Mouse (Mus musculus): Measurements from ENCODE around the gene Lrrk1.

The Lrrk1 gene

DNA sequence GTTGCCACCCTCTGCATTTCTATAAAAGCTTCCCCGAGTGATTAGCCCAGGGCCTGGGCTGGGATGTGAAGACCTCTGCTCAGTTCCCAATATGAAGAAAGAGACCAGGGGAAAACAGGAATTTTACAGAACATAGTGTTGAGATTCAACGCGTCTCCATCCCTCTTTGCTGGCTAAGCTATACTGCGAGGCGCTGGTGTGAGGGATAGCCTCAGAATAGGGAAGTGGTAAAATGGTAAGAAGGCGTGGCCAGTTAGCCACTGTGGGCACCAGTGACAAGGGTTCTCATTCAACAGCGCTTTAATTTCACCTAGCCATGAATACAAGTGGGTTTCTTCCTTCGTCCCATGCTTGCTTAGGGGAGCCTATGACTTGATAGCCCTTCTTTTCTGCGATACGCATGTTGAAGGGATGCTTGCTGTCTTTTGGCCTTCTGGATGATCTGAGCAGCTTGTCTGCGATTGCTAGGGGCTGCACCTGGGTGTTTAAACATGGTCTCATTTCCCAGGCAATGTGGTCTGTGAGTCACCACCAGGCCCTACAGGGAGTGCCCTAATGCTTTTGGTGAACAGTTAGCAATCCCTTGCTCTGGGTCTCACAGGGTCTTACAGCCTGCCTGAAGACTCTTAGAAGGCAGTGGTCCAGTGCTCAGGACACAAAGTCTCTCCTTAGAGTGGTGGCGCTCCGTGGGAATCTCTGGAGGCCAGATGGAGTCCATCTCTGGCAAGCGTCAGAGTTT lies 84.1 kb downstream of the Lrrk1 start:
- DNase-seq (ENCODE audit: low read depth, low spot score), result no peak

DNA sequence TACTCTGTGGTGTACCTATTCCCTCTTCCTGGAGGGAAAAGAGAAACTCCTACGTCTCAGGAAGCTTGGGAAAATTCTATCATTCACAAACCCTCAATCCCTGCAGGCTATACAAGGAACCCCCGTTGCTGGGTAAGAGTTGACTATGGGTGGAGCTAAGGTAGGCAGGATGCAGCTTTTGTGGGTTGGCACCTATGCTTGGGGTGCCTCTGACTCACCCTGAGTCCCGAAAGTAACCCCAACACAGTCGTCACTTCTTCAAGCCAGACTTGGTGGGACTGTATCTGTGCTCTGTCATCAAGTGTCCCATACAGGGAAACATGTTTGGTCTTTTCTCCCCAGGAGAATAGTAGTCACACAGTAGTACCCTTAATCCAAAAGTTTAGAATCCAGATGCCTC lies 86.7 kb downstream of the Lrrk1 start:
- DNase-seq (ENCODE audit: low read depth, low spot score), result no peak

DNA sequence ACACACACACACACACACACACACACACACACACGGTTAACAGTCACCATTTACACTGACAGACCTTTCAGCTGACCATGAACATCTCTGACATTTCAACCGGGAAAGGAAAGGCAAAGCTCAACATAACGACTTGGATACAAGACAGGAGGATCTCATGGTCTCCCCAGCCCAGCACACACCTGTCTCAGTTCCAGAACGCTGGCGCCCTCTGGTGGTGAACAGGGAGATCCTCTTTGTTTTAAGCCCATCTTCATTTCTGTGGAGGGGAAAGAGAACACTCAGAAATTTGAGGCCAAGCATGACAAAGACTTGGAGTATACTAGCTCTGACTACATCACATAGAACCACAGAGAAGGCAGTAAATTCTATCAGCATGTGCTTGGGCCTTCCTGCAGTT lies 87.5 kb downstream of the Lrrk1 start:
- peak; percentile 91 for DNase-seq (ENCODE audit: low read depth, low spot score)

DNA sequence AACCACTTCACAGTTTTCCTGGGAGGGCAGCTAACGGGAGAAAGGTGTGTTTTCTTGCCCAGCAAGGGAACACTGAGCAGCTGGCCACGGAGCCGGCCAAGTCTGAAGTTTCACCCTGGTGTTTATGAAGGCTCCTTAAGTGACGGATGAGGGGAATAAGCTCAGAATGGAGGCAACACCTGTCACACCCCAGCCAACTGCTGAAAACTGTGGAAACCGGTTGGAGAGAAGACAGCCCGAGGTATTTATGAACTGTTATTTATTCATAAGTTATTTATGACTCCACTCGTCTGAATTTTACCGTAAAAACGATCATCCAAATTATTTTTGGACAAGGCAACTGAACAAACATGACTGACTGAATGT lies 90.5 kb downstream of the Lrrk1 start:
- no peak for DNase-seq (ENCODE audit: low read depth, low spot score)

DNA sequence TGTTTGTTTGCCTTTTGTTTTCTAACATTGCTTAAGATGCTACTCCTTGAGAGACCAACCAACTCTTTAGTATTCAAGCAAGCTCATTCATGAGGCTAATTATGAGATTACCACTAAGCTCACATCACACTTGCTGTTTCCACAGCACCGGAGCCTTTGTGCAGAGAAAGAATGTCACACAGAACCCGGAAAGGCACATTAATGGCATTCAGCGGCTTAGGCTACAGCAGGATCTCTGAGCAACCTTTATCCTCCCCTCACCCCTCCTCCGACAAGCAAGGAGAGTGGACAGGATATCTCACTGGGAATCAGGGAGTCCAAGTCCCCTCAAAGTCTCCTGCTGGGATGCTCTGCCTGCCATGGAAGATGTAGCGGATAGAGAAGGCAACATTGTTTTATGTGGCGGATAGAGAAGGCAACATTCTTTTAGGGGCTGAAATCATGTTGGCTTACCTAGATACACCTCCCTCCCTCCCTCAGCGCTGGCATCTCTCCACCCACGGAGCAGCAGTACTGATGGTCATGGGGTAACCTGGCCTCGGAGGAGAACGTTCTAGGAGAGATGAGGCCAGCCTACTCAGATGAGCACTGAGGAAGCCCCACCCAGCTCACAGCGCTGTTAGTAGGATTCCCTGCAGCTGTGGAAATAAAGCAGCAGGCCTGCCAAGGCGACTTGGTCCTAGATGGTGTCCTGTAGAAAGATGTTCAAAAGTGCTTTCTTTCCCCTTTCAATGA lies 91.1 kb downstream of the Lrrk1 start:
- DNase-seq (ENCODE audit: low read depth, low spot score), result no peak

DNA sequence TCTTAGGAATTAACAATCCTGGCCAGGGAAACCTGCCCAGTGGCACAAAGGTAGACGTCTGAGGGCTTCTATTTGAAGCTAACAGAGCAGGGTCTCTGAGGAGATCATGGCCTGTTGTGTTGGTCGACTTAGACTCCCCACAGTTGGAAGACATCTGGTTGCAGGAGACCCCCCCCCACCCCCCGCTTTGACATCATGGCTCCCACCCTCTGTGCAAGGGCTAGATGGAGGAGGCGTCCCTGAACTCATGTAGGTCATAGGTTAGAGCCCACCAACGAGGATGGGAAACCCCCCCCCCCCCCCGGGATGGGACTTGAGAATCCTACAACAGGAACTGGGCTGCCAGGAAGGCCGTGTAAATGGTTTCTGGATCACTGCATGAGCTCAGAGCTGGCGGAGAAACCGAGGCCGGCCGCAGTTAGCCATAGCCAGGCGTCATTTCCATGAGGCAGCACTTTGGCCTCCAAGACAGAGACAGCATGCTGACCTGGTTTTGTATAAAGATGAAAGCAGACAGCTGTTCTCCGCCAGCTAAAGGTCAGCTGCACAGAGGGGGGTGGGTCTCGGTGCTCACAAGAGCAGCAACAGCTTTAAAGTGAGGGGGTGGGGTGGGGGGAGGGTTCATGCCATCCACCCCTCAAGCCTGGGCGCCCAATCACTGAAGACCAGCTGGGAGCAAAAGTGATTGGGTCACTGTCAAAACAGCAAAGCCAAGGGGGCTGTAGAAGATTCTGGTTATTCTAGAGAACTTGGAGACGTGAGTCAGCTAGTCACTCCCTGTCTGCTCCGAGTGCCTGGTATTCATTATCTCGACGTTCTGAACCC lies 95.4 kb downstream of the Lrrk1 start:
- DNase-seq (ENCODE audit: low read depth, low spot score), result peak; percentile 85

DNA sequence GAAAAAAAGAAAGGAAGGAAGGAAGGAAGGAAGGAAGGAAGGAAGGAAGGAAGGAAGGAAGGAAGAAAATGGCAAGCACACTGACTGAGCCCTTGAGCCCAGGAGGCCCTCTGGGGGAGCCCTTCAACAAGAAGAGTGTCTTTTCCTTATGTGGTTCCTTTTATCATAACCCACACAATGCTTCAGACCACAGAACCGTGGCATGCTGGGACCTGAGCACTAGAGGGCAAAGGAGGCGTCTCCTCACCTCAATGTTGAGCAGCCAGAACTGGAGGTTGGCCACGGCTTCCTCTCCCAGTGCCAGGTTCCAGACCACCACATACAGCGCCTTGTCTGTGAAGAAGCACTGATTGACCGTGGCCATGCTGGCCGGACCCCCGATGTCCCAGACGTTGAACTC lies 96.1 kb downstream of the Lrrk1 start:
- no peak for DNase-seq (ENCODE audit: low read depth, low spot score)

DNA sequence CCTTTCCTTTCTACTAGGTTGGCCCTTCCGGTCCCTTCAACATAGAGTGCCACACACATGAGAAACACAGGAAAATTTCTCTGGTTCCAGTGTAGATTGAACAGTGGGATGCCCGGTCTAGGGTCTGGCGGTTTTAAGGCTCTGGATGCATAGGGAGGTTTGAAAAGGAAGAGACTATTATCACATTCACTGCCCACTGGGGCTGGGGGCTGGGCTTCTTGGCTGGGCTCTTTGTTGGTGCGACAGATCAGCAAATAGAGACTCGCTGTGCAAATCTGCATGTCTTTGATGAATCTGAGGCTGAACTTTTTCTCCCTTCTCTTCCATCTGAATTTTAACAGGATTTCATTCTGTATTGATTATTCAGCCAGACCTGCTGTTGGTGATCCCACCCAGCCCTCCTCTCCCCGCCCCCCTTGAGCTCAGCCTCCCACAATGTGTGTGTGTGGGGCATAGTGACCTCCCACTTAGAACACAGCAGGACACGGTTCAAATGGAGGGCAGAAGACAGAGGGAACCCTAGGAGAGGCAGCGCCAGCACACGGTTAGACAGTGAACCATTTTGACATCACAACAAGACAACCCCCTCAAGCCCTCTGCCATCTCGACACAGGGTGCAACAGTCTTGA lies 105.1 kb downstream of the Lrrk1 start:
- DNase-seq (ENCODE audit: low read depth, low spot score), result peak; percentile 70

DNA sequence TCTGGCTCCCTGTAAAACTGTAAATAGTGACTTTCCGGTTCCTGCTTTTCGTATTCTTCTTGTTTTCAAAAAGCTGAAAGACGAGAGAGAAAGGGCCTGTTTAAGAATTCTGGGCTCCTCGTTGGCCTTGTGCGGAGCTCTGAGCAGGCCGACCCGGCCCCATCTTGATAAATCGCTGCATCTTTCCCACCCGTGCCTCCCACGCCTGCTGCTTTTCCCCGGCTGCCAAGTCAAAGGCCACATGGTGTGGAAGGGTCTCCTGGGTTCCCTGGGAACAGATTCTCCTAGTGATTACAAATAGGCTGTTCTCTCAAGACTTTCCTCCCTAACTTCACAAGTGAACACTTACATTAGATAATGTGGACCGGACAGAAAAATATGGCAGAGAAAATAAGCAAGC lies 105.9 kb downstream of the Lrrk1 start:
- DNase-seq (ENCODE audit: low read depth, low spot score), result no peak

DNA sequence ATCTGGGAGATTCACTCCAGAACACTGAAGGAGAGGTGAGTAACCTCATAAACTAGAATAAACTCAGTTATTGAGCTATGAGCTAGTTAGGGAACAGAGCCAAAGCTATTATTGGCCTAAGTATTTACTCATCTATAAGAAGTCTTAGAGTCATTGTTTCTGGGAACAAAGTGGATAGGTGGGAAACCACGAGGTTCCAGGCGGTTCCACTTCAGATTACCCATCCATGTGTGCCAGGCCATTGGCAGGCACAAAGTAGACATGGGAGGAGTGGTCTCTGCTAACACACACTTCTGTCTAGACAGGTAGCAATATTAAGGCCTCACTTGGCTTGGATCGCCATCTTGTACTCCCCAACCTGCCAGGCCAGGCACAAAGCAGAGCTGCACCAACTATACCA lies 110.1 kb downstream of the Lrrk1 start:
- DNase-seq (ENCODE audit: low read depth, low spot score), result no peak

DNA sequence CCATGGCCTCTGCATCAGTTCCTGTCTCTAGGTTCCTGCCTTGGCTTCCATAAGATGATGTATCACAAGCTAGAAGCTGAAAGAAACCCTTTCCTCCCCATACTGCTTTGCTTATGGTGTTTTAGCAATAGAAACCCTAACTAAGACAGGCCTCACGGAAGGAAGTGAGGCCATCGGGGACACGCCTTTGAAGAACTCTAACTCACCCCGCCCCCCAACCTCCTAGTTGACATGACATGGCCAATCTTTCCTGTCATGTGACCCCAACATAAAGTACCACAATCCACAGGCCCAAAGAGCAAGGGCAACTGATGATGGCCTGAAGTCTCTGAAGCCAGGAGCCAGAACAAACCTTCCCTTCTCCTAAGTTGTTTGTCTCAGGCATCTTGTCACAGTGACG lies 114.7 kb downstream of the Lrrk1 start:
- DNase-seq (ENCODE audit: low read depth, low spot score), result no peak

DNA sequence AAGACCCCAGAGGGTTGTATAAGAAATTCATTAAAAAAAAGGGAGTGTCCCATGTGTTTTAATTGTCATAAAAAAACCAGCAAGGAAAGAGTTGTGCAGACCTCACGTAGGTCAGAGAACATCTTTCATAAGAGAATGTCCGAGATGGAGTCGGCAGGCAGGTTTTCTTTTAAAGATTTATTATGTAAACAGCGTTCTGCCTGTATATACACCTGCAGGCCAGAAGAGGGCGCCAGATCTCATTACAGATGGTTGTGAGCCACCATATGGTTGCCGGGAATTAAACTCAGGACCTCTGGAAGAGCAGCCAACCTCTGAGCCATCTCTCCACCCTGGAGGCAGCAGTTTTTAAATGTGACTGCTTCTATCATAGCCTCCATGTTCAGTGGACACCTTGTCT lies 116.9 kb downstream of the Lrrk1 start:
- DNase-seq (ENCODE audit: low read depth, low spot score), result no peak

DNA sequence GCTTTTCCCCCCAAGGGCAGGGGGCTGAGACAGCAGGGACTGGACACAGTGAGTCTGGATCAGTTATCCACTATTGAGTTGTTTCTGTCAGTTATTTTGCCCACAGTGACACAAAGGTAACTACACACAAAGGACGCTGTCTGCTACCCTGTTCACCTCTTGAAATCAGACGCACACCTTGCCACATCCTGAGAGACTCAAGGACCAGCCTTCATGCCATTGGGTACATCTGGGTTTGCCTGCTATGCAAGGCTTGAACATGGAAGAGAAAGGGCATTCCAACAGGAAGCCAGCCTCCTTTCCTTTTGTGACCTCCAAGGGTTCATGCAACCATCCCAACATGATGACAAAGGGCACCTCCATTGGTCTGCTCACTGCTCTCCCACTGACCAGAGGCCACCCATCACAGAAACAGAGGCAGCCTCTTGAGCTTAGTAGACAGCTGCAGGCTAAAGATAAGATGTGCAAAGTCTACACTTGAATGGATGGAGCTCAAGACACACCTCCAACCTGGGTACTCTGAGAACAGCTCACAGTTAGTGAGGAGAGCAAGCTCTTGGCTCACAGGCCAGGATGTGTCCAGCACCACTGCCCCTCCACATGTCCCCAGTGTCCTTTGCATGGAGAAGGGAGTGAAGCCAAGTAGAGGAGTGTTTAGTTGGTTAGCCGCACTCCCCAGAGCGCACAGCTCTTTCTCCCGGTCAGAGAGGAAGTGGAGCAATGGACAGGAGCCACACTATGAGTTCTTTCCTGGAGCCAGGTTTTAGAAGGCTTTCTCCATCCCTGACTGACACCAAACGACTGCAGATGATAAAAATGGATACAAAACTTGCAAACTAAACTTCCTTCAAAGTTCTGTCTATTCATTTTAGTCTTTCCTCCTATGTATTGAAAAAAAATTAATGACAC lies 121.0 kb downstream of the Lrrk1 start:
- no peak for DNase-seq (ENCODE audit: low read depth, low spot score)

DNA sequence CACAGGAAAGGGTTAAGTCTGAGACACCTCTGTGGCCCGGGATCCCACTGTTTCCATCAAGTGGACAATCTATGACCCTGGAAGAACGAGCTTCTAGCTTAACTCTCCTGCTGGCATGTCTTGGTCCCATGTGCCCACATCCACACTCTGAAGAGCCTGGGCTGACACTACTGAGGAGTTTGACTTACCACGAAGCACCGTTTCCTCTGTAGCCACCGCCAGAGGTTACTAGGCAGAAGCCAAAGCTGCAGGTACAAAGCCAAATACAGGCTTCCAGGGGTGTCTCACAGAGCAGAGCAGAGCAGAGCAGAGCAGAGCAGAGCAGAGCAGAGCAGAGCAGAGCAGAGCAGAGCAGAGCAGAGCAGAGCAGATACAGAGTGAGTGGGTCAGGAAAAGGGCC lies 124.7 kb downstream of the Lrrk1 start:
- DNase-seq (ENCODE audit: low read depth, low spot score), result no peak

DNA sequence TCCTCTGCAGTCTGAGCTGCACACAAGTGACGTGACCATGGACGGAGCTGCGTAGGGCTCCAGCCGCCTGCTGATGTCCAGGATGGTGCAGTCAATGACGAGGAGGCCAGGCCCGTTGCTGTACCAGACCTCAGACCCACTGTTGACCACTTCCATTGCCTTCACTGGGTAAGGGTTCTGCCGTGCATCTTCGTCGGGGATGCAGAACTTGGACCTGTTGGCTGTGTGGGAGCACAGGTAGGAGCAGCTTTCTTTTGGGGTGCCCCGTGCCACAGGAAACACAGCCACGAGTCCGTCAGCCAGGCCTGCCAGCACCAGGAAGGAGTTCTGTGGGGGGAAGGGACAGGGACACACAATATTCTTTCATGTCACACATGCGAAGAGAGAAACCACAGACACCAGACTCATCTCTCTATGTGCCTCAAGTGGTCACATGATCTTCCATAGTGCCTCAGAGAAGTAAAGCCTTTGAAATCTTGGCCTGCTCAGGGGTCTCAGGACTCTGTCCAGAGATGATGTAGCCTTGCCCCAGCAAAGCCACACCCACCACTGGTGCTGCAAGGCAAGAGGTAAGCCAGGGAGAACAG lies 125.5 kb downstream of the Lrrk1 start:
- DNase-seq (ENCODE audit: low read depth, low spot score), result no peak

DNA sequence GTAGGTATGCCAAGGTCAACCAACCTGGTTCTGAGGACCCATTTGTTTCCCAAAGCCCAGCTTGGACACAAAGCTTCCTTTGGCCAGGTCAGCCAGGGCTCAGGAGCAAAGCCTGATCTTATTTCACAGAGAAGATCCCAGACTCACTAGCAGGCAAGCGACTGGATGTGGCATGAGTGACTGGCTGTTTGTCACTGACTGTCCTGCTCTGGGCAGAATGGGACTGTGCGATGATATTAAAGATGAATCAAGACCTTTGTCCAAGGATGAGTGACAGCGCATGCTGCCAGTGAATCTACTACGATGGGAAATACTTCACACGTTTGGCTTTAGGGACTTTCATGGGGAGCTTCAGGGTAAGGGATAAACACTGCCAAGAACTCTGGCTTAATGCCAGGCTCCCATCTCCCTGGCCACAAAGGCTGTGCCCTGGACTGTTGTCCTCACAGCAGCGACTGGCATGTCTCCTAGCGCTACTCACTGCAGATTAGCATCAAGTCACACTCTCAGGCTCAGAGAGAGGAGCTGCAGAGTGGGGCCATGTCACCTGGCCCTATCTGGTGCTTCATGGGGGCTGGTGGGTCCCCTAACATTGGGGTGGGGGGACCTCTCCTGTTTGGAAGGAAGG lies 127.3 kb downstream of the Lrrk1 start:
- no peak for DNase-seq (ENCODE audit: low read depth, low spot score)

DNA sequence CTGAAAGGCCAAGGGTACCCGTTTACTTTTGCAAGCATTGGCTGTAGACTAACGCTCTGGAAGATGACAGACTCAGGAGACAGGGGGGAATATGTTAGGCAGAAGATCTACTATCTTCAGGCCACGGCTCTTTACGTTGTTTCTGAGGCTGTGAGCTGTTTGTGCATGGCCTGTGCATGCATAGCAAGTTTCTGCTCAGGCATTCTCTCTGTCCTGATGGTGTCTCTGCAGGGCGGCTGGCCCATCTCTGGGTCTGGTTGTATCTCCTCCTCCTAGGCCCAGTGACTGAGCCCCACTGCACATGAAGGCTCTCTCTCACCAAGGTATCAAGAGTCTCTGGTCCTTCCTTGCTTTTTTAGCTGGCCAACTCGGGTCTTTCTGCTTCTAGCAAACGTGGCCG lies 127.9 kb downstream of the Lrrk1 start:
- no peak for DNase-seq (ENCODE audit: low read depth, low spot score)

DNA sequence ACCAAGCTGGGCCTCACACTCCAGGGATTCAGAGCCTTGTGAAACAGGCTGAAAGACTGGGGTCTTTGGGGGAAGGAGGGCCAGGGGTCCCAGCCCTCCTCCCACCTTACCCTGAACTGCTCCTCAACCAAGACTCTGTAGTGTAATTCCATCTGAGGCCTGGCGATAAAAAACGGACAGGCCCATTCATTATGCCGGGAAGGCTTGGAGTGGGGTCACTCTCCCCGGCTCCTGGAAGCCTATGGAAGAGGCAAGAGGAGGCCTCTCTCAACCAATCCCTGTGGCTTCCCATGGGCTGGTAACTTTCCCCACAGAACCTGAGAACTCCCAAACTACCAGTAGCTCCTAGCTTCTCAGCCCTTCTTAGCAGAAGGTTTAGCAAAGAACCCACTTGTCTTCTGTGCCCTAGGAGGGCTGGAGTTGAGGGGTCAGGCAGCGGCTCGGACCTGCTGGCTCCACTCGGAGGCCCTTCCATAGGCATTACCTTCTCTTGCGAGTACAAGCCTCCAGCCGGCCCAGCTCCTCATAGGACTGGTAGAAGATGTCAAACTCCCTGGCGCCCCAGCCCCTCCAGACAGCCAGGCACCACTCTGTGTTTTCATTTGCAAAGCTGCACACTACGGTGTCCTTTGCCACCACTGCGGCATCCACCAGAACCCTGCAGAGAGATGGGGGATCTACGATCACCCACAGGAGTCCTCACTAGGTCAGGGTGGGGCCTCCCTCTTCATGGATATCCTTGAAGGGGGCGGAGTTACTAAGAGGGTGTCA lies 128.5 kb downstream of the Lrrk1 start:
- no peak for DNase-seq (ENCODE audit: low read depth, low spot score)

DNA sequence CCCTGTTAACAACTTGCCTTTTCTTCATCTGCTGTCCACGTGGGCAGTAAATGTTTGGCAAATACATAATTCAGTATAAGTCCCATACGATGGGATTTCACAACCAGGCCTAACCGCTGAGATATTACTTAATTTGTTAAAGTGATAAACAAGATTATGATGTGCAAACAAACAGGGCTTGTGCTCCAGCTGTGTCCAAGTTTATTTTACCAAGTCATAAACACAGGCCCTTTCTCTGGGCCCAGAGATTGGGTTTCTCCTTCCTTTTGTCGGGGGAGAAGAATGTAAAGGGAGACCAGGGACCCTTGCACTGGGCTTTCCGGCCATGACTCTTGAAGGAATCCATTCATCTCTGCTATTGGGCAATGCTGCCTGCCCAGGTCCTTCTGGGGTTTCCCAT lies 129.2 kb downstream of the Lrrk1 start:
- no peak for DNase-seq (ENCODE audit: low read depth, low spot score)

Data from mesoderm, embryonic 11.5 days (tissue).